Mouse (Mus musculus) MEL (cell line): ENCODE results near the gene Npc2. TPM values are rescaled to one million over a fixed set of nuclear protein-coding genes. Genes with fewer than 3 reads are reported as not detected.

Source experiments
- DNase-seq: peaks from one replicate; pipeline ENCODE4 v3.0.0; 2011; ENCODE audit warnings: low read depth, low spot score
- H3K27ac ChIP-seq: 2 replicates; pipeline ENCODE4 v1.5.1; 2012; ENCODE audit warnings: low read depth, mild to moderate bottlenecking, control low read depth, low read length, moderate library complexity; ENCODE audit not compliant: control insufficient read depth
- H3K27me3 ChIP-seq, 2 experiments: fragments of 150-350 bp in 1 of 2; sonication (generic) in 1 of 2; 2 replicates each; pipeline ENCODE4 v1.6.1; 2012; ENCODE audit warnings: low read length in 2 of 2, mild to moderate bottlenecking in 2 of 2, improper control_type of control experiment in 1 of 2, moderate library complexity in 1 of 2; ENCODE audit not compliant: insufficient read depth in 2 of 2, control insufficient read depth in 1 of 2
- H3K36me3 ChIP-seq, 2 experiments: 2 replicates each; pipeline ENCODE4 v1.6.1; 2012 to 2014; ENCODE audit warnings: low read length in 2 of 2, improper control_type of control experiment in 1 of 2, inconsistent platforms in 1 of 2, mild to moderate bottlenecking in 1 of 2; ENCODE audit not compliant: insufficient read depth in 2 of 2, control insufficient read depth in 1 of 2
- H3K4me1 ChIP-seq, 2 experiments: fragments of 150-350 bp in 1 of 2; sonication (generic) in 1 of 2; 2 replicates each; pipeline ENCODE4 v1.6.1; 2012; ENCODE audit warnings: low read length in 2 of 2, improper control_type of control experiment in 1 of 2, mild to moderate bottlenecking in 1 of 2; ENCODE audit not compliant: insufficient read depth in 2 of 2, control insufficient read depth in 1 of 2
- H3K4me3 ChIP-seq, 2 experiments: fragments of 150-350 bp in 1 of 2; sonication (generic) in 1 of 2; 2 replicates each; pipeline ENCODE4 v1.5.1; 2012; ENCODE audit warnings: low read depth in 2 of 2, low read length in 2 of 2, mild to moderate bottlenecking in 2 of 2, moderate library complexity in 2 of 2, control low read depth in 1 of 2, improper control_type of control experiment in 1 of 2; ENCODE audit not compliant: control insufficient read depth in 1 of 2, insufficient read depth in 1 of 2
- H3K79me2 ChIP-seq: 2 replicates; pipeline ENCODE4 v1.6.1; 2012; ENCODE audit warnings: mild to moderate bottlenecking, low read length, moderate library complexity; ENCODE audit not compliant: control insufficient read depth, poor library complexity, insufficient read depth
- H3K9ac ChIP-seq: 2 replicates; pipeline ENCODE4 v1.6.1; 2012; ENCODE audit warnings: low read depth, mild to moderate bottlenecking, control low read depth, low read length, moderate library complexity; ENCODE audit not compliant: control insufficient read depth, poor library complexity, severe bottlenecking
- H3K9me3 ChIP-seq: fragments of 150-350 bp; sonication (generic); replicated peaks from 2 replicates; pipeline ENCODE4 v1.6.1; 2012; ENCODE audit warnings: mild to moderate bottlenecking, low read length, improper control_type of control experiment, moderate library complexity; ENCODE audit not compliant: insufficient read depth
- CTCF ChIP-seq, 3 experiments: IDR thresholded peaks in 2 of 3; conservative IDR thresholded peaks in 1 of 3; 2 replicates each; pipeline ENCODE4 v1.5.1; 2011 to 2012; ENCODE audit warnings: low read length in 3 of 3, low read depth in 2 of 3, mild to moderate bottlenecking in 2 of 3, improper control_type of control experiment in 1 of 3, inconsistent platforms in 1 of 3, mixed read lengths in 1 of 3, moderate library complexity in 1 of 3; ENCODE audit not compliant: control insufficient read depth in 1 of 3, insufficient read depth in 1 of 3, poor library complexity in 1 of 3, severe bottlenecking in 1 of 3
- E2F4 ChIP-seq: IDR thresholded peaks from 2 replicates; pipeline ENCODE4 v1.6.1; 2011; ENCODE audit warnings: low read depth, low read length, improper control_type of control experiment, borderline replicate concordance
- ELF1 ChIP-seq: IDR thresholded peaks from 2 replicates; pipeline ENCODE4 v1.6.1; 2014; ENCODE audit warnings: low read depth, mild to moderate bottlenecking, inconsistent platforms, low read length, improper control_type of control experiment, moderate library complexity
- EP300 ChIP-seq, 2 experiments: IDR thresholded peaks; 2 replicates each; pipeline ENCODE4 v1.6.1; 2011; ENCODE audit warnings: improper control_type of control experiment in 2 of 2, low read length in 2 of 2, low read depth in 1 of 2, mild to moderate bottlenecking in 1 of 2
- ETS1 ChIP-seq: IDR thresholded peaks from 2 replicates; pipeline ENCODE4 v1.6.1; 2012; ENCODE audit warnings: low read depth, mild to moderate bottlenecking, inconsistent platforms, low read length, improper control_type of control experiment, moderate library complexity
- GATA1 ChIP-seq: IDR thresholded peaks from 2 replicates; pipeline ENCODE4 v1.6.1; 2011; ENCODE audit warnings: low read depth, low read length, improper control_type of control experiment
- JUND ChIP-seq: IDR thresholded peaks from 2 replicates; pipeline ENCODE4 v1.6.1; 2011; ENCODE audit warnings: low read depth, mild to moderate bottlenecking, improper control_type of control experiment, low read length
- KAT2A ChIP-seq: conservative IDR thresholded peaks from 2 replicates; pipeline ENCODE4 v1.6.1; 2012; ENCODE audit warnings: low read depth, low read length, improper control_type of control experiment, inconsistent platforms
- MAFK ChIP-seq: IDR thresholded peaks from 2 replicates; pipeline ENCODE4 v1.6.1; 2011; ENCODE audit warnings: low read depth, mild to moderate bottlenecking, low read length, improper control_type of control experiment, borderline replicate concordance
- MAX ChIP-seq: IDR thresholded peaks from 2 replicates; pipeline ENCODE4 v1.6.1; 2011; ENCODE audit warnings: low read length, improper control_type of control experiment
- MAZ ChIP-seq: IDR thresholded peaks from 2 replicates; pipeline ENCODE4 v1.6.1; 2012; ENCODE audit warnings: low read depth, mild to moderate bottlenecking, inconsistent platforms, low read length, improper control_type of control experiment
- MXI1 ChIP-seq: IDR thresholded peaks from 2 replicates; pipeline ENCODE4 v1.6.1; 2011; ENCODE audit warnings: mild to moderate bottlenecking, low read depth, low read length, improper control_type of control experiment
- MYB ChIP-seq: IDR thresholded peaks from 2 replicates; pipeline ENCODE4 v1.6.1; 2011; ENCODE audit warnings: mild to moderate bottlenecking, low read depth, low read length, improper control_type of control experiment
- MYC ChIP-seq: IDR thresholded peaks from 2 replicates; pipeline ENCODE4 v1.6.1; 2011; ENCODE audit warnings: low read depth, mild to moderate bottlenecking, low read length, improper control_type of control experiment, moderate library complexity
- NRF1 ChIP-seq: IDR thresholded peaks from 2 replicates; pipeline ENCODE4 v1.6.1; 2014; ENCODE audit warnings: low read depth, mild to moderate bottlenecking, inconsistent platforms, low read length, improper control_type of control experiment, moderate library complexity; ENCODE audit not compliant: poor library complexity, insufficient read depth, severe bottlenecking
- POLR2A ChIP-seq, 2 experiments: IDR thresholded peaks; 2 replicates each; pipeline ENCODE4 v1.6.1; 2011 to 2012; ENCODE audit warnings: low read length in 2 of 2, mild to moderate bottlenecking in 2 of 2, control low read depth in 1 of 2, improper control_type of control experiment in 1 of 2, low read depth in 1 of 2, moderate library complexity in 1 of 2; ENCODE audit not compliant: control insufficient read depth in 1 of 2, insufficient read depth in 1 of 2, poor library complexity in 1 of 2
- POLR2AphosphoS2 ChIP-seq: IDR thresholded peaks from 2 replicates; pipeline ENCODE4 v1.6.1; 2011; ENCODE audit warnings: low read length, improper control_type of control experiment
- POLR2AphosphoS5 ChIP-seq: IDR thresholded peaks from 2 replicates; pipeline ENCODE4 v1.6.1; 2012; ENCODE audit warnings: low read depth, borderline replicate concordance, mild to moderate bottlenecking, inconsistent platforms, low read length, moderate library complexity, mixed read lengths
- RCOR1 ChIP-seq: IDR thresholded peaks from 2 replicates; pipeline ENCODE4 v1.6.1; 2012; ENCODE audit warnings: low read depth, mild to moderate bottlenecking, inconsistent platforms, low read length, improper control_type of control experiment
- SIN3A ChIP-seq: IDR thresholded peaks from 2 replicates; pipeline ENCODE4 v1.6.1; 2012; ENCODE audit warnings: low read length, improper control_type of control experiment, inconsistent platforms
- TAL1 ChIP-seq: IDR thresholded peaks from 2 replicates; pipeline ENCODE4 v1.6.1; 2012; ENCODE audit warnings: mild to moderate bottlenecking, inconsistent platforms, low read length, moderate library complexity, mixed read lengths
- TCF12 ChIP-seq: IDR thresholded peaks from 2 replicates; pipeline ENCODE4 v1.6.1; 2014; ENCODE audit warnings: low read depth, mild to moderate bottlenecking, inconsistent platforms, low read length, improper control_type of control experiment, moderate library complexity
- USF2 ChIP-seq, 2 experiments: IDR thresholded peaks; 2 replicates each; pipeline ENCODE4 v1.6.1; 2011 to 2012; ENCODE audit warnings: improper control_type of control experiment in 2 of 2, low read length in 2 of 2, borderline replicate concordance in 1 of 2, inconsistent platforms in 1 of 2, low read depth in 1 of 2, mild to moderate bottlenecking in 1 of 2; ENCODE audit not compliant: insufficient read depth in 1 of 2
- ZC3H11A ChIP-seq: IDR thresholded peaks from 2 replicates; pipeline ENCODE4 v1.6.1; 2012; ENCODE audit warnings: low read depth, mild to moderate bottlenecking, inconsistent platforms, low read length, improper control_type of control experiment
- ZKSCAN1 ChIP-seq: IDR thresholded peaks from 2 replicates; pipeline ENCODE4 v1.6.1; 2012; ENCODE audit warnings: low read depth, mild to moderate bottlenecking, inconsistent platforms, low read length, improper control_type of control experiment, moderate library complexity
- ZMIZ1 ChIP-seq: IDR thresholded peaks from 2 replicates; pipeline ENCODE4 v1.6.1; 2012; ENCODE audit warnings: low read depth, mild to moderate bottlenecking, inconsistent platforms, low read length, improper control_type of control experiment, moderate library complexity
- polyA plus RNA-seq, 2 experiments: library from polyadenylated mRNA; stranded (reverse) in 1 of 2; unstranded in 1 of 2; fragments of >175 nt in 1 of 2; fragments of >200 nt in 1 of 2; gene quantifications; 2 replicates each; pipeline versions ENCODE4 v1.2.1 to v1.2.4; 2012; ENCODE audit warnings: low replicate concordance in 2 of 2, low read depth in 1 of 2; ENCODE audit not compliant: insufficient read length in 2 of 2, insufficient read depth in 1 of 2, missing spikeins in 1 of 2
- total RNA-seq: library from RNA; depleted of rRNA; stranded (reverse); fragments of 300-350 nt; gene quantifications from 2 replicates; pipeline ENCODE4 v1.2.3, GENCODE M21; 2012

The Npc2 gene
- total and polyA plus RNA-seq, 3 experiments: 48.9 to 63.1 TPM; not detected in 1

DNA sequence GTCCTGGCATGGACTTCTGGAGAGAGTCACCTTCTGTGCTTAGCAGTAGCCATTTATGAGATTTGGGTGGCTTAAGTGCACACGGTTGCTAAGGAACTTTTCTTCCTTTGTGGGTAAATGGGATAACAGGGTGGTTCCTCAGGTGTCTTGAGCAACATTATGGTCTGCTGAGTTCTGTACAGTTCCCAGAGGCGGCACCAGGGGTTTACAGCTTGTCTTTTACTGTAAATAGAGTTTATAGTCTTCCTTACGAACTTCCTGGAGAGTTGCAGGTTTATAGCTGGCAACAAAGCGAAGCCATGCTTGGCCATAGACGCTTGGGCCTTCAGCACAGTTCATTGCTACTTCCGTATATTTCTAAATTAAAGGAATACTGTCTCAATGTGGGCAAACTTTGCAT lies 58.4 kb downstream of the Npc2 start:
- no peak for TF ChIP-seq ZKSCAN1
- no peak for TF ChIP-seq CTCF (IDR thresholded peaks at IDR 0.05 in 2 of 3, conservative IDR thresholded peaks at IDR 0.05 in 1 of 3; ENCODE audit: control insufficient read depth in 1 of 3, insufficient read depth in 1 of 3, low read depth in 2 of 3, low read length in 3 of 3, poor library complexity in 1 of 3, severe bottlenecking in 1 of 3)
- no peak for TF ChIP-seq POLR2AphosphoS5
- TF ChIP-seq USF2 (IDR thresholded peaks at IDR 0.05; ENCODE audit: borderline replicate concordance in 1 of 2, insufficient read depth in 1 of 2, low read depth in 1 of 2, low read length in 2 of 2): no peak
- TF ChIP-seq SIN3A: no peak
- TF ChIP-seq MAX: no peak
- TF ChIP-seq MYB: no peak
- TF ChIP-seq RCOR1: no peak
- TF ChIP-seq KAT2A: no peak
- no peak for TF ChIP-seq POLR2AphosphoS2
- TF ChIP-seq MYC: no peak
- no peak for TF ChIP-seq MAZ
- TF ChIP-seq ZC3H11A: no peak
- no peak for TF ChIP-seq NRF1
- no peak for TF ChIP-seq JUND
- TF ChIP-seq MAFK: no peak
- no peak for TF ChIP-seq TCF12
- TF ChIP-seq TAL1: no peak
- TF ChIP-seq POLR2A (IDR thresholded peaks at IDR 0.05; ENCODE audit: control insufficient read depth in 1 of 2, insufficient read depth in 1 of 2, low read depth in 1 of 2, low read length in 2 of 2, poor library complexity in 1 of 2): no peak
- Histone ChIP-seq H3K79me2 (no peaks in the 10 kb centered on the region), H3K9ac (no peak overlapping the region), H3K4me1 (peaks cover 9 to 26% of the 10 kb centered on the region in 2 experiments), H3K27ac (no peak overlapping the region), H3K36me3 (peaks cover 0 to 21% of the 10 kb centered on the region in 2 experiments; a peak in 2 of 4 replicates), H3K9me3 (no peaks in the 10 kb centered on the region), H3K4me3 (no peak overlapping the region), H3K27me3 (no peaks in the 10 kb centered on the region)
- no peak for DNase-seq

DNA sequence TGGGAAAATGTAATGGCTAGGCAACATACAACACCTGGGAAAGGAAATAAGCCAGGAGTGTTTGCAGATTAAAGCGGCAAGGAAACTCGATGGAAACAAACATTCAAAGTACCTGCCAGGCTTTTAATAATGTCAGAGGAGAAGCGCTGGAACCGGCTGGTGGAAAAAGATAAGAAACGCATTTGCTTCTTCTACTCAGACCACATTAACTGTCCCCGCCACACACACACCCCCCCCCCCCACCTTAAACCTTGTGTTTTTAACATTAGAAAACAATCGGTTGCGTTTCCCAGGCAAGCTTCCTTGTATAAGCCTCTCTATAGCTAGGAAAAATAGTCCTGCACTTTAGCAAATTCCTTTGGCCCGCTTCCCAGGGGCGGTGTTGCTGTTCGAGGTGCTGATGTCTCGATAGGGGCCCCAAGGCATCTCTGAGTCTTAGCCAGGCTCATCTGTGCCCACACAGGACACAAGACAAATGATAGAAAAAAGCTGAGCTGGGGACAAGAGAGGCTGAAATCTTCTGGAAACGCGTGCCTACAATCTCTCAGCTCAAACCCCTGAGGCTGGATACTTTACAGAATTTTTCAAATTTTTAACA lies 63.0 kb downstream of the Npc2 start:
- H3K4me1 ChIP-seq: peaks cover 4 to 24% of the 10 kb centered on the region in 2 experiments
- no peak for TF ChIP-seq MYC
- peak; percentile 86 for TF ChIP-seq SIN3A
- TF ChIP-seq GATA1: peak; percentile 79
- peak; percentile 64 for TF ChIP-seq MYB
- TF ChIP-seq ELF1: no peak
- TF ChIP-seq ETS1: peak; percentile 65
- 0 out of 2 replicates have a peak, but pooled peaks have one; percentile 52 for TF ChIP-seq MAZ
- peak; percentile 91 for TF ChIP-seq TCF12
- peak; percentile 90 for TF ChIP-seq TAL1
- peak; percentile 43 for TF ChIP-seq RCOR1
- TF ChIP-seq EP300 (IDR thresholded peaks at IDR 0.05; ENCODE audit: low read depth in 1 of 2, low read length in 2 of 2): peak; percentile 82 to 88
- no peak for TF ChIP-seq ZMIZ1
- TF ChIP-seq MXI1: peak; percentile 56
- TF ChIP-seq E2F4: no peak
- peaks cover 0 to 11% of the 10 kb centered on the region in 2 experiments; a peak in 2 of 4 replicates for H3K36me3 ChIP-seq
- H3K9me3 ChIP-seq: no peaks in the 10 kb centered on the region
- peak overlapping the region; percentile 66 for H3K27ac ChIP-seq
- peak overlapping the region; percentile 44; the same call in 1 of the 2 replicates for H3K9ac ChIP-seq
- no peaks in the 10 kb centered on the region for H3K27me3 ChIP-seq
- H3K4me3 ChIP-seq: peak overlapping the region; percentile 30 to 39; a peak in 2 of 4 replicates
- H3K79me2 ChIP-seq: no peaks in the 10 kb centered on the region
- DNase-seq: peak; percentile 83
